Mouse (Mus musculus) hindbrain, embryonic 12.5 days (tissue): ENCODE measurements around the gene Gnas. TPM values are rescaled to one million over a fixed set of nuclear protein-coding genes. Genes with fewer than 3 reads are reported as not detected.

Experiments
- ATAC-seq: fragments of 200-750 bp; cut with Nextera tagmentation; 2 replicates; pipeline ENCODE4 v1.8.0; 2017; ENCODE audit warnings: moderate TSS enrichment; ENCODE audit not compliant: low FRiP score
- H3K27ac ChIP-seq: fragments of 300-500 bp; sonication (generic); 2 replicates; pipeline ENCODE4 v1.5.1; 2016; ENCODE audit warnings: mild to moderate bottlenecking
- H3K27me3 ChIP-seq: fragments of 300-500 bp; sonication (generic); 2 replicates; pipeline ENCODE4 v1.6.1; 2016; ENCODE audit warnings: mild to moderate bottlenecking
- H3K36me3 ChIP-seq: fragments of 300-500 bp; sonication (generic); 2 replicates; pipeline ENCODE4 v1.6.1; 2016; ENCODE audit warnings: mild to moderate bottlenecking
- H3K4me1 ChIP-seq: fragments of 300-500 bp; sonication (generic); 2 replicates; pipeline ENCODE4 v1.6.1; 2016
- H3K4me2 ChIP-seq: fragments of 300-500 bp; sonication (generic); replicated peaks from 2 replicates; pipeline ENCODE4 v1.6.1; 2016; ENCODE audit warnings: mild to moderate bottlenecking
- H3K4me3 ChIP-seq: fragments of 300-500 bp; sonication (generic); 2 replicates; pipeline ENCODE4 v1.5.1; 2016; ENCODE audit warnings: mild to moderate bottlenecking
- H3K9ac ChIP-seq: fragments of 300-500 bp; sonication (generic); 2 replicates; pipeline ENCODE4 v1.6.1; 2016; ENCODE audit warnings: mild to moderate bottlenecking, moderate library complexity
- H3K9me3 ChIP-seq: fragments of 300-500 bp; sonication (generic); replicated peaks from 2 replicates; pipeline ENCODE4 v1.6.1; 2016; ENCODE audit warnings: mild to moderate bottlenecking
- WGBS: fragments of 180-500 bp; shearing (Covaris S2); methylation state at CpG from one replicate; pipeline ENCODE4 v1.1.7; 2016; 5-methylcytosine and 5-hydroxymethylcytosine counted together
- polyA plus RNA-seq: library from polyadenylated mRNA; unstranded; fragments of >200 nt; fragmentation: Nextera tagmentation; extraction: Ambion mirVana; gene quantifications from 2 replicates; pipeline ENCODE4 v1.2.1, GENCODE M21; 2016

The Gnas gene
- polyA plus RNA-seq, 1 experiment from 2014 or later, result 1,701 TPM

- H3K4me1 ChIP-seq, result peaks cover 44% of the 10 kb centered on the region
- 0 out of 2 replicates have a peak, but pooled peaks cover 5% of the 10 kb centered on the region for H3K36me3 ChIP-seq
- under 1% methylated on average over 47 of the region's 48 CpGs for WGBS
- H3K9me3 ChIP-seq, result peaks cover 5% of the 10 kb centered on the region; the same call in 1 of the 2 replicates
- peak overlapping the region; percentile 100 for H3K27ac ChIP-seq
- ATAC-seq, result peak; percentile 68
- H3K4me3 ChIP-seq, result peak overlapping the region; percentile 98
- peak overlapping the region; percentile 100 for H3K9ac ChIP-seq
- H3K4me2 ChIP-seq, result peak overlapping the region; percentile 65
- H3K27me3 ChIP-seq, result 0 out of 2 replicates have a peak, but pooled peaks cover 4% of the 10 kb centered on the region
Observed at GRCm38 (mm10) chr2:174330616-174331191, 46.6 kb downstream of the Gnas start.

GRCm38 (mm10) chr2:174331282-174332030 lies 47.3 kb downstream of the Gnas start:
- WGBS, result 22% methylated on average over 12 of the region's 12 CpGs
- H3K9me3 ChIP-seq, result peaks cover 5% of the 10 kb centered on the region; the same call in 1 of the 2 replicates
- peak overlapping the region; percentile 98 for H3K4me3 ChIP-seq
- H3K36me3 ChIP-seq, result 0 out of 2 replicates have a peak, but pooled peaks cover 5% of the 10 kb centered on the region
- ATAC-seq, result no peak
- H3K27ac ChIP-seq, result peak overlapping the region; percentile 100
- H3K4me2 ChIP-seq, result peak overlapping the region; percentile 65
- H3K27me3 ChIP-seq, result 0 out of 2 replicates have a peak, but pooled peaks cover 3% of the 10 kb centered on the region
- peaks cover 47% of the 10 kb centered on the region for H3K4me1 ChIP-seq
- H3K9ac ChIP-seq, result peak overlapping the region; percentile 100

GRCm38 (mm10) chr2:174333239-174333890 lies 49.2 kb downstream of the Gnas start:
- no peak overlapping the region for H3K4me3 ChIP-seq
- ATAC-seq, result no peak
- H3K27me3 ChIP-seq, result no peaks in the 10 kb centered on the region
- no peaks in the 10 kb centered on the region for H3K9me3 ChIP-seq
- 47% methylated on average over 7 of the region's 7 CpGs for whole genome bisulfite sequencing
- no peak overlapping the region for H3K9ac ChIP-seq
- H3K36me3 ChIP-seq, result 0 out of 2 replicates have a peak, but pooled peaks cover 5% of the 10 kb centered on the region
- peak overlapping the region; percentile 62; the same call in 1 of the 2 replicates for H3K27ac ChIP-seq
- H3K4me2 ChIP-seq, result peak overlapping the region; percentile 65
- H3K4me1 ChIP-seq, result peaks cover 55% of the 10 kb centered on the region

GRCm38 (mm10) chr2:174334415-174334814 lies 50.3 kb downstream of the Gnas start:
- H3K9ac ChIP-seq, result no peak overlapping the region
- peak overlapping the region; percentile 65 for H3K4me2 ChIP-seq
- no peaks in the 10 kb centered on the region for H3K9me3 ChIP-seq
- no peaks in the 10 kb centered on the region for H3K27me3 ChIP-seq
- no peak overlapping the region for H3K4me3 ChIP-seq
- WGBS, result 79% methylated on average over 10 of the region's 10 CpGs
- 0 out of 2 replicates have a peak, but pooled peaks cover 5% of the 10 kb centered on the region for H3K36me3 ChIP-seq
- no peak for ATAC-seq
- peaks cover 50% of the 10 kb centered on the region for H3K4me1 ChIP-seq
- H3K27ac ChIP-seq, result no peak overlapping the region

GRCm38 (mm10) chr2:174337275-174337674 lies 53.2 kb downstream of the Gnas start:
- H3K4me2 ChIP-seq, result no peak overlapping the region
- 87% methylated on average over 13 of the region's 13 CpGs for WGBS
- no peak for ATAC-seq
- no peaks in the 10 kb centered on the region for H3K9me3 ChIP-seq
- H3K27ac ChIP-seq, result no peak overlapping the region
- H3K4me1 ChIP-seq, result peaks cover 55% of the 10 kb centered on the region
- H3K4me3 ChIP-seq, result no peak overlapping the region
- no peak overlapping the region for H3K9ac ChIP-seq
- H3K36me3 ChIP-seq, result 0 out of 2 replicates have a peak, but pooled peaks cover 8% of the 10 kb centered on the region
- H3K27me3 ChIP-seq, result no peaks in the 10 kb centered on the region

- H3K4me1 ChIP-seq, result peaks cover 50% of the 10 kb centered on the region
- no peak; the same call in 1 of the 2 replicates for ATAC-seq
- H3K36me3 ChIP-seq, result peaks cover 15% of the 10 kb centered on the region
- H3K27me3 ChIP-seq, result no peaks in the 10 kb centered on the region
- WGBS, result 100% methylated on average over 1 of the region's 1 CpGs
- no peak overlapping the region for H3K4me2 ChIP-seq
- no peaks in the 10 kb centered on the region for H3K9me3 ChIP-seq
- H3K4me3 ChIP-seq, result no peak overlapping the region
- no peak overlapping the region for H3K27ac ChIP-seq
- no peak overlapping the region for H3K9ac ChIP-seq
Observed at GRCm38 (mm10) chr2:174339701-174340100, 55.6 kb downstream of the Gnas start.

- ATAC-seq, result no peak
- no peak overlapping the region; the same call in 1 of the 2 replicates for H3K27ac ChIP-seq
- no peak overlapping the region for H3K4me2 ChIP-seq
Observed at GRCm38 (mm10) chr2:174340229-174340892, 56.2 kb downstream of the Gnas start.

GRCm38 (mm10) chr2:174340893-174341580 lies 56.9 kb downstream of the Gnas start:
- Histone ChIP-seq H3K27ac (no peak overlapping the region), H3K9me3 (0 out of 2 replicates have a peak, but pooled peaks cover 2% of the 10 kb centered on the region), H3K4me1 (peaks cover 43% of the 10 kb centered on the region), H3K27me3 (no peaks in the 10 kb centered on the region), H3K4me2 (no peak overlapping the region), H3K9ac (no peak overlapping the region), H3K4me3 (no peak overlapping the region), H3K36me3 (peaks cover 28% of the 10 kb centered on the region)
- no peak for ATAC-seq
- 87% methylated on average over 4 of the region's 4 CpGs for WGBS

More at GRCm38 (mm10) chr2:174340229-174340892, 56.2 kb downstream of the Gnas start:
- H3K9ac ChIP-seq, result no peak overlapping the region
- no peaks in the 10 kb centered on the region for H3K9me3 ChIP-seq
- no peak overlapping the region for H3K4me3 ChIP-seq
- WGBS, result 92% methylated on average over 3 of the region's 3 CpGs
- peaks cover 22% of the 10 kb centered on the region for H3K36me3 ChIP-seq
- H3K27me3 ChIP-seq, result no peaks in the 10 kb centered on the region
- H3K4me1 ChIP-seq, result peaks cover 46% of the 10 kb centered on the region

- WGBS, result 72% methylated on average over 8 of the region's 8 CpGs
- Histone ChIP-seq H3K4me1 (peaks cover 34% of the 10 kb centered on the region), H3K36me3 (peaks cover 42% of the 10 kb centered on the region), H3K4me2 (no peak overlapping the region), H3K9me3 (0 out of 2 replicates have a peak, but pooled peaks cover 4% of the 10 kb centered on the region), H3K27me3 (no peaks in the 10 kb centered on the region), H3K9ac (no peak overlapping the region), H3K27ac (peak overlapping the region; percentile 69), H3K4me3 (no peak overlapping the region)
- ATAC-seq, result no peak
Observed at GRCm38 (mm10) chr2:174342793-174343400, 58.8 kb downstream of the Gnas start.

GRCm38 (mm10) chr2:174343566-174343965 lies 59.4 kb downstream of the Gnas start:
- Histone ChIP-seq H3K4me1 (peaks cover 32% of the 10 kb centered on the region), H3K36me3 (peaks cover 42% of the 10 kb centered on the region), H3K27me3 (no peaks in the 10 kb centered on the region), H3K4me3 (no peak overlapping the region), H3K9ac (no peak overlapping the region), H3K27ac (peak overlapping the region; percentile 69; the same call in 1 of the 2 replicates), H3K9me3 (0 out of 2 replicates have a peak, but pooled peaks cover 4% of the 10 kb centered on the region), H3K4me2 (peak overlapping the region; percentile 33; the same call in 1 of the 2 replicates)
- no peak for ATAC-seq
- 76% methylated on average over 1 of the region's 1 CpGs for WGBS
